Mouse (Mus musculus): ENCODE results near the gene Tob1.

DNA sequence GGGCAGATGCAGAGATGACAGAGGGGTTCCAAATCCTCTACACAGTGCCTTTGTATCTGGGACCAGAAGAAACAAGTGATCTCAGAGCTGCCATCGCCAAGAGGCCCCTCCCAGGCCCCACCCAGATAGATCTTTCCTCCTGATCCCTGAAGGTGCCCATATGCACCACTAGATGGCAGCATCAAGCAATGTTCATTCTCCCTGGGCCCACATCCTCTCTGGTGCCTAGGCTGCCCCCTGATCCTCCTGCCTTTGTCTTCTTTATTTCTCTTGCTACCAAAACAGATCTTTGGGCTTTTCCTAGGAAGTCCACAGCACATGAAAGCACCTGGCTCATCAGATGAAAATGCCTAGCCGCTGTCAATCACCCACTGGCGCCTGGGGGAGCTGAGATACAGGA is 24.8 kb downstream of the Tob1 start:
- TF ChIP-seq CTCF (IDR thresholded peaks at IDR 0.05; ENCODE audit: low read depth) (peak; percentile 98), EP300 (optimal IDR thresholded peaks at IDR 0.05) (no peak)
